Mouse (Mus musculus): ENCODE measurements around the gene Cdkn1a. TPM values are rescaled to one million over a fixed set of nuclear protein-coding genes. Genes with fewer than 3 reads are reported as not detected.
A peak's percentile ranks its signal among the peaks of the same experiment; 100 is the strongest.

The Cdkn1a gene
- polyA plus RNA-seq, 1 experiment: 91.5 TPM

DNA sequence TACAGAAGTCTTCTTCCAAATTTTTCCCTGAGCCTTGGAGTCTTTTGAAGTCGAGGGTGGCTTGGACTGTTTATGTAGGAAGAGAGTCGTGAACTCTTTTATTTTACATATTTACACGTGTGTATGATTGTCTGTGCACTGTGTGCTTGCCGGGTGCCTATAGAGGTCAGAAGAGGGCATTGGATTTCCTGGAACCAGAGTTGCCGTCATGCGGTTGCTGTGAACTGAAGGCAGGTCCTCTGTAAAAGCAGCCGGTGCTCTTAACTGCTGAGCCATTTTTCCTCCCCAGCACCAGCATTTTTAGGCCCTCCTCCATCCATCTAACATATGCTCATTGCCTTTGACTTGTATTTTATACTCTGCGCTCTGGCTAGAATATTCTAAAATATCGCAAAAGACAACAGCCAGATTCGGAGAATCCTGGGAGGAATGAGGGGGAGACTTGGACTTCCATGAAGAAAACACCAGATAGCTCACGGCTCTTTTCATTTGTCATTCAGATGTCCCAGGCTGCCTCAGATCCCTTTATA is 33.4 kb upstream of the Cdkn1a start:
- TF ChIP-seq CTCF (IDR thresholded peaks at IDR 0.05; ENCODE audit: insufficient read depth, low read length) (no peak), POLR2A (IDR thresholded peaks at IDR 0.05; ENCODE audit: borderline replicate concordance, extremely low read depth, low read depth, low read length) (no peak)
- H3K4me1 ChIP-seq (ENCODE audit: control insufficient read depth, insufficient read depth, low read length): peaks cover 6% of the 10 kb centered on the region; the same call in 1 of the 2 replicates
- WGBS: 79% methylated on average over 11 of the region's 11 CpGs
- H3K4me3 ChIP-seq (replicated peaks; ENCODE audit: extremely low read depth, low read depth, low read length): no peak overlapping the region
- DNase-seq: no peak

DNA sequence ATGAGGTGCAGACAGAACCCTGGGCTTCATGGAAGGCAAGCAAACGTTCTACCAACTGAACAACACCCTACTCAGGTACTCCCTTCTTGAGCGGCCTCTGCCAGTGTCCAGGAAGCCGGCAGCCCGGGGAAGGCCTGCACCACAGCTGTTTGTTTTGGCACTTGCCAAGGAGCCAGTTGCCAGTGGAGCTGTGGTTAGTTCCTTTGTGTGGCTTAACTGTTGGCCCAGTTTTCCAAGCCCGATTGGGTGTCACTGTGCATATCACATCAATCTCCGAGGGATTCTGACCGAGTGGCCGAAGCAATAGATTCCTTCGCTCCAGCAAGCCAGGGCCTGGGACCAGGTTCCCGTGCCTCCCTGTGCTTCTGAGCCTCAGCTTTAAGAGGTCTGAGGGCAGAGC is 32.8 kb upstream of the Cdkn1a start:
- H3K4me3 ChIP-seq (replicated peaks; ENCODE audit: extremely low read depth, low read depth, low read length): no peak overlapping the region
- 37% methylated on average over 10 of the region's 10 CpGs for WGBS
- H3K4me1 ChIP-seq (ENCODE audit: control insufficient read depth, insufficient read depth, low read length): peaks cover 6% of the 10 kb centered on the region; the same call in 1 of the 2 replicates
- no peak for TF ChIP-seq CTCF (IDR thresholded peaks at IDR 0.05; ENCODE audit: insufficient read depth, low read length)
- no peak for TF ChIP-seq POLR2A (IDR thresholded peaks at IDR 0.05; ENCODE audit: borderline replicate concordance, extremely low read depth, low read depth, low read length)
- peak; percentile 68 for DNase-seq

GRCm38 (mm10) chr17:29058487-29058886 is 32.3 kb upstream of the Cdkn1a start:
- 61% methylated on average over 8 of the region's 8 CpGs for WGBS
- Histone ChIP-seq H3K4me1 (ENCODE audit: control insufficient read depth, insufficient read depth, low read length) (peaks cover 6% of the 10 kb centered on the region; the same call in 1 of the 2 replicates), H3K4me3 (replicated peaks; ENCODE audit: extremely low read depth, low read depth, low read length) (no peak overlapping the region)
- no peak for DNase-seq
- TF ChIP-seq CTCF (IDR thresholded peaks at IDR 0.05; ENCODE audit: insufficient read depth, low read length) (no peak), POLR2A (IDR thresholded peaks at IDR 0.05; ENCODE audit: borderline replicate concordance, extremely low read depth, low read depth, low read length) (no peak)

- Histone ChIP-seq H3K4me3 (replicated peaks; ENCODE audit: extremely low read depth, low read depth, low read length) (no peak overlapping the region), H3K4me1 (ENCODE audit: control insufficient read depth, insufficient read depth, low read length) (no peaks in the 10 kb centered on the region)
- no peak for TF ChIP-seq CTCF (IDR thresholded peaks at IDR 0.05; ENCODE audit: insufficient read depth, low read length)
- TF ChIP-seq POLR2A (IDR thresholded peaks at IDR 0.05; ENCODE audit: borderline replicate concordance, extremely low read depth, low read depth, low read length): no peak
- WGBS: 71% methylated on average over 3 of the region's 3 CpGs
- no peak for DNase-seq
Observed at GRCm38 (mm10) chr17:29059581-29059980, 31.2 kb upstream of the Cdkn1a start.

GRCm38 (mm10) chr17:29060946-29061345 is 29.8 kb upstream of the Cdkn1a start:
- H3K4me1 ChIP-seq (ENCODE audit: control insufficient read depth, insufficient read depth, low read length): no peaks in the 10 kb centered on the region
- TF ChIP-seq CTCF (IDR thresholded peaks at IDR 0.05; ENCODE audit: insufficient read depth, low read length) (no peak), POLR2A (IDR thresholded peaks at IDR 0.05; ENCODE audit: borderline replicate concordance, extremely low read depth, low read depth, low read length) (no peak)
- 93% methylated on average over 9 of the region's 9 CpGs for WGBS
- DNase-seq: no peak
- H3K4me3 ChIP-seq (replicated peaks; ENCODE audit: extremely low read depth, low read depth, low read length): no peak overlapping the region

DNA sequence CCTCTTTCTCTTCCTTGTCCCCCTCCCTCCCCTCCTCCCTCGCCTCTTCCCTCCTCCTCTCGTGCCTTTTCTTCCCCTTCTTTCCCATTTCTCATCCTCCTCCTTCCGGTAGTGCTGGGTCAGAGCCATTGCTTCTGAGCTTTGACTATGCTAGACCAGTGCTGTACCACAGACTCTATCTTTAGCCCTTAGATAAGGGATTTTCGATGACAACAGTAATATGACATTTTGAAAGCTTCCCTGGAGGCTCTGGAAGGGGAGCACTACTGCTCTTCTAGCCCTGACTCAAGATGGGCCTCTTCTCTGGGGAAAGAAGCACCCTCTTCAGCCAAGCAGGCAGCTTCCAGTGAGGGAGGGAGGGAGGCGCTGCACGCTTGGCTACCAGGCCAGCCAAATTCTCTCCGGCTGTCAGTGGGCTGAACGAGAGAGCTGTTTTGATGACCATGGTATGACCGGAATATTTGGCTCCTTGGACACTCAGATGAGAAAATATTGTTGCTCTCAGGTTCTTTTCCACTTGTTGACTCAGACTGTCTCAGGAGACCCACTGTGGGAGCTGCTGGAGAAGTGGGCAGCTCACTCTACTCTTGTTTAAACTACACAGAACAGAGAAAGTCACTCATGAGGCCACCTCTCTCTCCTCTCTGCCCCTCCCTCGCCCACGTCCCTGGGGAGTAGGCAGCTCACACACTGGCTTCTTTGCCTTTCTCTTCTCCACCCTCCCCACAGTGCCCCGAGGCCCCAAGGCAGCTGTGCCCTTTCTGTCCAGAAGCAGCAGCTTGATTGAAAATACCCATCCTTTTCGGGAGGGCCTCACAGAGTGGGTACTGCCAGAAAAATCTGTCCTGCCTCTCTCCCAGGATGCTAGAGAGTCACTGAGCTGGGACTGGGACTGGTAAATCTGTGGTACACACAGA is 28.4 kb upstream of the Cdkn1a start:
- no peak for TF ChIP-seq POLR2A (IDR thresholded peaks at IDR 0.05; ENCODE audit: borderline replicate concordance, extremely low read depth, low read depth, low read length)
- TF ChIP-seq CTCF (IDR thresholded peaks at IDR 0.05; ENCODE audit: insufficient read depth, low read length): no peak
- no peak for DNase-seq
- Histone ChIP-seq H3K4me1 (ENCODE audit: control insufficient read depth, insufficient read depth, low read length) (no peaks in the 10 kb centered on the region), H3K4me3 (replicated peaks; ENCODE audit: extremely low read depth, low read depth, low read length) (no peak overlapping the region)
- 45% methylated on average over 13 of the region's 13 CpGs for WGBS

GRCm38 (mm10) chr17:29063121-29063987 is 27.4 kb upstream of the Cdkn1a start:
- H3K4me1 ChIP-seq (ENCODE audit: control insufficient read depth, insufficient read depth, low read length): no peaks in the 10 kb centered on the region
- DNase-seq: no peak
- TF ChIP-seq POLR2A (IDR thresholded peaks at IDR 0.05; ENCODE audit: borderline replicate concordance, extremely low read depth, low read depth, low read length) (no peak), CTCF (IDR thresholded peaks at IDR 0.05; ENCODE audit: insufficient read depth, low read length) (no peak)
- no peak overlapping the region for H3K4me3 ChIP-seq (replicated peaks; ENCODE audit: extremely low read depth, low read depth, low read length)
- WGBS: 79% methylated on average over 8 of the region's 8 CpGs

DNA sequence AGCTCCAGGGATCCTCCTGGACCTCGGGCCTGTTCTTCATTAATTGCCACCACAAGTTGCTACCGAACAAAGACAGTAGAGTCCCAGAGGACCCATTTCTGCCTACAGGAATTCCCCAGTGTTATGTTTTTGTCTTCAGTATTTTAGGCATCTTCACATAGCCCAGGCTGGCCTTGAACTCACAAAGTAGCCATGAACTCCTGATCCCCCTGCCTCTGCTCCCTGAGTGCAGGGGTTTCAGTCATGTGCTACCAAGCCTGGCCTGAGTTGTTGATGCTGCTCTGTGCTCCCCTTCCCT is 26.8 kb upstream of the Cdkn1a start:
- 75% methylated on average over 2 of the region's 2 CpGs for WGBS
- Histone ChIP-seq H3K4me1 (ENCODE audit: control insufficient read depth, insufficient read depth, low read length) (no peaks in the 10 kb centered on the region), H3K4me3 (replicated peaks; ENCODE audit: extremely low read depth, low read depth, low read length) (no peak overlapping the region)
- no peak for DNase-seq
- no peak for TF ChIP-seq POLR2A (IDR thresholded peaks at IDR 0.05; ENCODE audit: borderline replicate concordance, extremely low read depth, low read depth, low read length)
- no peak for TF ChIP-seq CTCF (IDR thresholded peaks at IDR 0.05; ENCODE audit: insufficient read depth, low read length)

- Histone ChIP-seq H3K4me3 (replicated peaks; ENCODE audit: extremely low read depth, low read depth, low read length) (no peak overlapping the region), H3K4me1 (ENCODE audit: control insufficient read depth, insufficient read depth, low read length) (no peaks in the 10 kb centered on the region)
- TF ChIP-seq CTCF (IDR thresholded peaks at IDR 0.05; ENCODE audit: insufficient read depth, low read length): no peak
- TF ChIP-seq POLR2A (IDR thresholded peaks at IDR 0.05; ENCODE audit: borderline replicate concordance, extremely low read depth, low read depth, low read length): no peak
- 87% methylated on average over 21 of the region's 21 CpGs for WGBS
- DNase-seq: no peak
Observed at GRCm38 (mm10) chr17:29065245-29065940, 25.4 kb upstream of the Cdkn1a start.
